Mouse (Mus musculus) stomach, embryonic 16.5 days (tissue): ENCODE results near the gene B4galt3. TPM values are rescaled to one million over a fixed set of nuclear protein-coding genes. Genes with fewer than 3 reads are reported as not detected.

ENCODE experiments used
- ATAC-seq: fragments of 200-750 bp; cut with Nextera tagmentation; 2 replicates; pipeline ENCODE4 v1.8.0; 2017; ENCODE audit warnings: moderate number of reproducible peaks, moderate TSS enrichment; ENCODE audit not compliant: insufficient read depth, low FRiP score
- H3K27ac ChIP-seq: fragments of 300-500 bp; sonication (generic); 2 replicates; pipeline ENCODE4 v1.5.1; 2014; ENCODE audit warnings: low read length
- H3K27me3 ChIP-seq: fragments of 300-500 bp; sonication (generic); 2 replicates; pipeline ENCODE4 v1.6.1; 2014; ENCODE audit warnings: low read length, control low read depth, mixed read lengths; ENCODE audit not compliant: control insufficient read depth, insufficient read depth
- H3K36me3 ChIP-seq: fragments of 300-500 bp; sonication (generic); 2 replicates; pipeline ENCODE4 v1.6.1; 2014; ENCODE audit warnings: low read length; ENCODE audit not compliant: control insufficient read depth, insufficient read depth
- H3K4me1 ChIP-seq: fragments of 300-500 bp; sonication (generic); 2 replicates; pipeline ENCODE4 v1.6.1; 2014; ENCODE audit warnings: low read length, control low read depth, mixed read lengths; ENCODE audit not compliant: control insufficient read depth, insufficient read depth
- H3K4me2 ChIP-seq: fragments of 300-500 bp; sonication (generic); 2 replicates; pipeline ENCODE4 v1.6.1; 2014; ENCODE audit warnings: low read depth, low read length, mixed read lengths
- H3K4me3 ChIP-seq: fragments of 300-500 bp; sonication (generic); replicated peaks from 2 replicates; pipeline ENCODE4 v1.5.1; 2014; ENCODE audit warnings: mild to moderate bottlenecking, low read length
- H3K9ac ChIP-seq: fragments of 300-500 bp; sonication (generic); 2 replicates; pipeline ENCODE4 v1.6.1; 2014; ENCODE audit warnings: low read length
- H3K9me3 ChIP-seq: fragments of 300-500 bp; sonication (generic); replicated peaks from 2 replicates; pipeline ENCODE4 v1.6.1; 2016; ENCODE audit warnings: low read length, control low read depth; ENCODE audit not compliant: control insufficient read depth
- WGBS: fragments of 180-500 bp; shearing (Covaris S2); extraction: QIAGEN DNeasy Blood & Tissue Kit; methylation state at CpG from one replicate; pipeline ENCODE4 v1.1.7; 2014; 5-methylcytosine and 5-hydroxymethylcytosine counted together
- polyA plus RNA-seq: library from polyadenylated mRNA; unstranded; fragments of >200 nt; fragmentation: Nextera tagmentation; extraction: Ambion mirVana; gene quantifications from 2 replicates; pipeline ENCODE4 v1.2.1, GENCODE M21; 2015

The B4galt3 gene
- polyA plus RNA-seq, 1 experiment from 2014 or later = 71.5 TPM

- H3K36me3 ChIP-seq = peaks cover 18% of the 10 kb centered on the region; the same call in 1 of the 2 replicates
- no peaks in the 10 kb centered on the region for H3K27me3 ChIP-seq
- H3K4me2 ChIP-seq = no peak overlapping the region
- H3K27ac ChIP-seq = peak overlapping the region; percentile 30
- peak overlapping the region; percentile 7; the same call in 1 of the 2 replicates for H3K9ac ChIP-seq
- H3K9me3 ChIP-seq = no peaks in the 10 kb centered on the region
- no peak overlapping the region; the same call in 1 of the 2 replicates for H3K4me3 ChIP-seq
- peaks cover 26% of the 10 kb centered on the region for H3K4me1 ChIP-seq
- no peak for ATAC-seq
- WGBS = 82% methylated on average over 20 of the region's 20 CpGs
Measured at GRCm38 (mm10) chr1:171285096-171285892, 15.2 kb downstream of the B4galt3 start.

DNA sequence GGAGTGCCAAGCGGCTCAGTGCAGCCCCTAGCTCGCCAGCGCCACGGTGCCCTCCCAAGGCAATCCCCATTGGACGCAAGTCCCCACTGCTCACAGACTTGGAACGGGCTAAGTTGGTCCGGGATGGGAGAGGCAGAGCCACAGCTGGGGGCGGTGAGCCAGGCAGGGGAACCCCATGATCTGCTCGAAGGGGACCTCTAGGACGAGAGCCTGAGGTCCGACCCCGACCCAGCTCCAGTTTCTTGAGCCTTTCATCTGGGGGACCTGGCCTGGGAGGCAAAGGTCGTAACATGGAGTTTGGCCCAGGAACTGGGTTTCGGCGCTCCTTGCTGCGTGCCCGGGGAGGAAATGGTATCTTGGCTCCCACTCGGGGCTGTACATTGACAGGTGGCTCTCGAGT is 16.4 kb downstream of the B4galt3 start:
- Histone ChIP-seq H3K9me3 (no peaks in the 10 kb centered on the region), H3K27ac (no peak overlapping the region), H3K36me3 (peaks cover 18% of the 10 kb centered on the region; the same call in 1 of the 2 replicates), H3K4me2 (no peak overlapping the region), H3K4me1 (peaks cover 23% of the 10 kb centered on the region), H3K27me3 (no peaks in the 10 kb centered on the region), H3K9ac (no peak overlapping the region), H3K4me3 (peak overlapping the region; percentile 99; the same call in 1 of the 2 replicates)
- no peak for ATAC-seq
- WGBS = 86% methylated on average over 19 of the region's 19 CpGs

DNA sequence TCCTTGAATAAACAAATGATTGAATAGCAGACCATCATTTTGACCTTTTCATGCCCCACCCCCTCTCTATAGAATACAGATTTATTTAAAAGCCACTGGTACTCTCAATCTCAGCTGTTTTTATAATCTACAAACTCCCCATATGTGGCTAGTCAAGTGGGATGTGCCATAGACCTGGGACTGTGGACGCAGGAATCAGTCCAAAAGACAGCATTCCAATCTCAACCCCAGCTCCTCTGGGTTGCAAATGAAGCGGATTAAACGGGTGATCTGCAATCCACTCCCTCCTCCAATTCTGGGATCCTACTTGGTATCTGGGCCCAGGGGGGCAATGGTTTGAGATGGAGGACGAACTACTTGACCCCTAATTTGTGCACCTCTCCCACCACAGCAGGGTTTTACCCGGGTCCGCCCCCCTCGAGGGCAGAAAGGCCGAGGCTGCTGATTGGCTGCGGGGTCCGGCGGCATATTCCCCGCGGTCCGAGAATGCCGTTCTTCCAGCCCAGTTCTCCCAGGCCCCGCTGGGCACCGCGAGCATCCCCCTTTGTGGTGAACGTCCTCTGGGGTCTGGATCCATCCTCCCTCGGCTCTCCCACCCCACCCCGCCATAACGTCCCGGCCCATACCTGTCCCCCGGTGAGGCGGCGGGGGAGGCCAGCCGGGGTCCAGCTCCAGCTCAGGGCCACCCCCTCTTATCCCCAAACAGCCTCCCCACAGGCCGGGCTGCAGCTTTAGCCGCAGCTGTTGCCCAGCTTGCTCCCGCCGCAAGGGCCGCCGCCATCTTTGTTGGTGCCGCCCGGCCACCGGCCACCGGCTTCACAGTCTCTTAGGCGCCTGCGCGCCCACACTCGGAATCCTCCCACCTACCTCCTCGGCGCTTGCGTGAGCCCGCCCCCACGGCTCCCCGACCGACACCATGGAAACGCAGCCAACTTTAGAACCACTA is 17.3 kb downstream of the B4galt3 start, which contains the start of gene Usp21:
Gene Usp21 (minus strand): TSS at position 856 of the 946 bp plus-strand sequence.
- peak within 1 kb of the TSS; percentile 80 for H3K4me2 ChIP-seq
- peak within 1 kb of the TSS; percentile 99 for H3K9ac ChIP-seq
- peaks cover 18% of the 10 kb centered on the region; the same call in 1 of the 2 replicates for H3K36me3 ChIP-seq
- no peaks in the 10 kb centered on the region for H3K9me3 ChIP-seq
- H3K4me1 ChIP-seq = peaks cover 15% of the 10 kb centered on the region
- ATAC-seq = peak; percentile 95
- under 1% methylated on average over 49 of the region's 49 CpGs for WGBS
- peak within 1 kb of the TSS; percentile 86 for H3K27ac ChIP-seq
- peak within 1 kb of the TSS; percentile 99 for H3K4me3 ChIP-seq
- no peaks in the 10 kb centered on the region for H3K27me3 ChIP-seq

DNA sequence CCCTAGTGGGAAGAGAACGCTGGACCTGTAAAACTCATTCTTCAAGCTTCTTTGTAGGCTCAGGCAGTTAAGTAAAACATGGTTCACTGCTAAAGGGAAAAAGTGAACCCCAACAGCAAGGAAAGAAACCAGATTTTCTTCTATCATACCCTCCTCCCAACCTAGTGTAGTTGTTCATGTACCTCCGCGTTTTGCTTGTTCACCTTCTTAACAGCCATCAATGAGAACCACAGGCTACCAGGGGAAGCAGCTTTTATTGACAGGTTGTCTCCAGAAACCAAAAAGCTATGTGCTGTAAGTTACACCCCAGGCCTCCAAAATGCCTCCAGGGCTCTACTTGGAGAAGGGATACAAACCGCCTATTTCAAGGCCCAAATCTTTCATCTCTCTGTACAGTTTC is 18.2 kb downstream of the B4galt3 start:
- no peaks in the 10 kb centered on the region for H3K9me3 ChIP-seq
- H3K4me1 ChIP-seq = peaks cover 16% of the 10 kb centered on the region
- ATAC-seq = no peak
- H3K27ac ChIP-seq = peak overlapping the region; percentile 31; the same call in 1 of the 2 replicates
- 0 out of 2 replicates have a peak overlapping the region, but pooled peaks have one; percentile 99 for H3K4me3 ChIP-seq
- H3K9ac ChIP-seq = peak overlapping the region; percentile 99
- peak overlapping the region; percentile 80 for H3K4me2 ChIP-seq
- 56% methylated on average over 4 of the region's 4 CpGs for WGBS
- H3K27me3 ChIP-seq = no peaks in the 10 kb centered on the region
- H3K36me3 ChIP-seq = 0 out of 2 replicates have a peak, but pooled peaks cover 10% of the 10 kb centered on the region

DNA sequence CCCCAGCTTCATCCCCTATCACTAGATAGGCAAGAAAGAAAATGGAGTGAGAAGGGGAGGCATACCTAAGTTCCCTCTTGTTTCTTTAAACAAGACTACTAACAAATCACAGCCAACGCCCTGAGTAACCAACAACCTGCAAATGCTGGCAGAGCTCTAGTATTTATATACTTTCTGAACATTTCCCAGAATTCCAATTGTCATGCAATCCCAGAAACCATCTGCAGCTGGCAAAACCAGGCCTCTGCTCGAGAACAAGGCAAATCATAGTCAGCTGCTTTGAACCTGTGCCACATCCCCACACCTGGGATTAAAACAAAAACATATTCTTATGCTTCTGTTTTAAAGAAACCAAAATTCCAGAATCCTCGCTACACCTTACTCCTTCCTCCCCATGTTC is 23.2 kb downstream of the B4galt3 start:
- peak overlapping the region; percentile 82 for H3K4me3 ChIP-seq
- WGBS = 77% methylated on average over 3 of the region's 3 CpGs
- 0 out of 2 replicates have a peak, but pooled peaks cover 6% of the 10 kb centered on the region for H3K36me3 ChIP-seq
- ATAC-seq = no peak
- H3K9ac ChIP-seq = no peak overlapping the region
- peaks cover 5% of the 10 kb centered on the region; the same call in 1 of the 2 replicates for H3K27me3 ChIP-seq
- H3K9me3 ChIP-seq = no peaks in the 10 kb centered on the region
- H3K4me1 ChIP-seq = peaks cover 8% of the 10 kb centered on the region
- H3K27ac ChIP-seq = no peak overlapping the region
- peak overlapping the region; percentile 92 for H3K4me2 ChIP-seq

DNA sequence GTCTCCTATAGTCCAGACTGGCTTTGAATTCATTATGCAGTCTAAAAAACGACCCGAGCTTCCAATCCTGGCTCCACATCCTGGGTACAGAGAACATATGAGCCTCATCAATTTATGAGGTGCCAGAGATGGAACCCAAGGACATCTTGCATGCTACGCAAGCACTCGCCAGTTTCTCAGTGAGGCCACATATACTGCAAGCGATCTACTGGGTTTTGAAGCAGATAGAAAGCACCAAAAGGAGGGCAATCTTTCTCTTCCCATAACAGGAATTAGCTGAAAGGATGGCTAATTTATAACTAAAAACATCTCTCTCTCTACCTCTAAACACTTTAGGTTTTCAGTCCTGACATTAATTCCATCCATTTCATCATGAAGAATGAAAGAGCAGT is 23.8 kb downstream of the B4galt3 start:
- WGBS = 36% methylated on average over 5 of the region's 5 CpGs
- Histone ChIP-seq H3K9me3 (no peaks in the 10 kb centered on the region), H3K4me2 (peak overlapping the region; percentile 92), H3K27ac (peak overlapping the region; percentile 98), H3K27me3 (peaks cover 5% of the 10 kb centered on the region; the same call in 1 of the 2 replicates), H3K4me3 (peak overlapping the region; percentile 82), H3K36me3 (0 out of 2 replicates have a peak, but pooled peaks cover under 1% of the 10 kb centered on the region), H3K9ac (peak overlapping the region; percentile 92), H3K4me1 (peaks cover 7% of the 10 kb centered on the region)
- no peak for ATAC-seq

GRCm38 (mm10) chr1:171294298-171295062 is 24.4 kb downstream of the B4galt3 start, which contains the start of gene Ufc1:
TSS of gene Ufc1 (minus strand) at chr1:171295024.
- Histone ChIP-seq H3K4me1 (peaks cover 7% of the 10 kb centered on the region), H3K9me3 (no peaks in the 10 kb centered on the region), H3K36me3 (no peaks in the 10 kb centered on the region), H3K9ac (peak within 1 kb of the TSS; percentile 92), H3K27me3 (peaks cover 5% of the 10 kb centered on the region; the same call in 1 of the 2 replicates), H3K27ac (peak within 1 kb of the TSS; percentile 98), H3K4me2 (peak within 1 kb of the TSS; percentile 92), H3K4me3 (peak within 1 kb of the TSS; percentile 82)
- ATAC-seq = peak; percentile 82
- under 1% methylated on average over 42 of the region's 42 CpGs for WGBS

DNA sequence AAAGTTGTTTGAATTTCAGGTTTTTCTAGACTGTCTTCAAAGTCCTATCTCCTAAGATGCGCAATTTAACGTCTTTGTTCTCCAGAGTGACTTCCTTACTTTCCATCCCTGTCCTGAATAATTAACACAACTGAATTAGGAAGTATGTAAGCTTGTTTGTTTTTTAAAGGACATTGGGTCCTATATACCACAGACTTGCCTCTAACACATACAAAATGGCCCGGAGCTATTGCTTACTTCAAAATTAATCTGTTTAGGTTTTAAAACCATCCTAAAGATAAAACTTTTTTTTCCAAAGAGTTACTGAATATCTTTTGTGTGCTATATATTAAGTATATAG is 24.9 kb downstream of the B4galt3 start:
- ATAC-seq = peak; percentile 18; the same call in 1 of the 2 replicates
- H3K4me3 ChIP-seq = peak overlapping the region; percentile 82
- peaks cover 5% of the 10 kb centered on the region; the same call in 1 of the 2 replicates for H3K27me3 ChIP-seq
- H3K9ac ChIP-seq = peak overlapping the region; percentile 92
- peak overlapping the region; percentile 55 for H3K4me2 ChIP-seq
- H3K27ac ChIP-seq = peak overlapping the region; percentile 98
- no peaks in the 10 kb centered on the region for H3K9me3 ChIP-seq
- no peaks in the 10 kb centered on the region for H3K36me3 ChIP-seq
- H3K4me1 ChIP-seq = peaks cover 7% of the 10 kb centered on the region
- WGBS = 16% methylated on average over 3 of the region's 3 CpGs
